Comparison of ENCODE assay signal across 10 mouse cellular contexts in genomic region chr6:51795300-51795699, GRCm38 (mm10).
A peak's percentile ranks its signal among the peaks of the same experiment; 100 is the strongest.
DNase-seq lines count a peak whose midpoint lies in the region; ATAC-seq and TF ChIP-seq lines count a peak whose summit lies in the region.
"Had no signal": no experiment of that assay in that cellular context is flagged by ENCODE, and none has a peak within 500 bp of the region (broad histone marks: within the 10 kb centered on the region; RNA-seq: fewer than 3 reads in every experiment).

No protein-coding gene starts in this region.

- no peak overlapping the region for H3K4me3 ChIP-seq in heart, embryonic 11.5 days (ENCODE audit: low read depth, low read length)
- H3K4me3 ChIP-seq in spleen, adult 2 months (ENCODE audit: extremely low read depth, insufficient read depth, insufficient read length) = no peak overlapping the region
- H3K4me3 ChIP-seq: embryonic facial prominence, embryonic 13.5 days; stomach, embryonic 15.5 days had no signal

- H3K9me3 ChIP-seq in heart, embryonic 11.5 days (replicated peaks; ENCODE audit: control insufficient read depth, low read length) = no peaks in the 10 kb centered on the region
- H3K9me3 ChIP-seq: embryonic facial prominence, embryonic 13.5 days; stomach, embryonic 15.5 days had no signal

- H3K9ac ChIP-seq in heart, embryonic 11.5 days (ENCODE audit: low read depth, low read length) = no peak overlapping the region
- H3K9ac ChIP-seq: embryonic facial prominence, embryonic 13.5 days; stomach, embryonic 15.5 days had no signal

- peaks cover 3% of the 10 kb centered on the region; the same call in 1 of the 2 replicates for H3K27me3 ChIP-seq in heart, embryonic 11.5 days (ENCODE audit: control insufficient read depth, insufficient read depth, low read length)
- no peaks in the 10 kb centered on the region for H3K27me3 ChIP-seq in spleen, adult 2 months (ENCODE audit: control insufficient read depth, insufficient read depth, low read length)
- H3K27me3 ChIP-seq: embryonic facial prominence, embryonic 13.5 days; stomach, embryonic 15.5 days had no signal

- no peaks in the 10 kb centered on the region for H3K4me1 ChIP-seq in heart, embryonic 11.5 days (ENCODE audit: control insufficient read depth, insufficient read depth, low read length)
- no peaks in the 10 kb centered on the region for H3K4me1 ChIP-seq in spleen, adult 2 months (ENCODE audit: control insufficient read depth, insufficient read depth, insufficient read length)
- H3K4me1 ChIP-seq: embryonic facial prominence, embryonic 13.5 days; stomach, embryonic 15.5 days had no signal

- TF ChIP-seq POLR2A in spleen, adult 2 months (IDR thresholded peaks at IDR 0.05; ENCODE audit: low read depth, low read length) = no peak

- no peaks in the 10 kb centered on the region for H3K36me3 ChIP-seq in heart, embryonic 11.5 days (ENCODE audit: control insufficient read depth, insufficient read depth, low read length)
- no peaks in the 10 kb centered on the region for H3K36me3 ChIP-seq in spleen, adult 2 months (ENCODE audit: control insufficient read depth, insufficient read depth, low read length)
- H3K36me3 ChIP-seq: embryonic facial prominence, embryonic 13.5 days; stomach, embryonic 15.5 days had no signal

- no peak overlapping the region for H3K4me2 ChIP-seq in heart, embryonic 11.5 days
- H3K4me2 ChIP-seq: embryonic facial prominence, embryonic 13.5 days; stomach, embryonic 15.5 days had no signal

- 51% methylated on average over 4 of the region's 4 CpGs for WGBS in heart, embryonic 11.5 days (ENCODE audit: insufficient replicate concordance)
- WGBS in spleen, adult 2 months = 64% methylated on average over 4 of the region's 4 CpGs

- DNase-seq in heart, adult 8-10 months (ENCODE audit: low spot score) = peak; percentile 15
- peak in 1 of 2 experiments; percentile 27 for DNase-seq in spleen, adult 2 months (ENCODE audit: low read depth in 1 of 2, low spot score in 2 of 2)
- no peak for DNase-seq in spleen, adult 12 weeks (ENCODE audit: low spot score)
- DNase-seq in c-Kit-positive CD71-positive TER-119-negative erythroid progenitor cells, embryonic 14.5 days (ENCODE audit: low read depth) = peak; percentile 10
- DNase-seq in kidney, postnatal 14 days = peak; percentile 22
- DNase-seq in natural killer cell, adult 2 months (ENCODE audit: low spot score in 2 of 2) = peak; percentile 22 to 40
- no peak for DNase-seq in layer of hippocampus, adult 9-11 months

- peak; percentile 43; the same call in 1 of the 2 replicates for TF ChIP-seq CTCF in spleen, adult 2 months (IDR thresholded peaks at IDR 0.05; ENCODE audit: extremely low read depth, insufficient read depth, insufficient read length, insufficient replicate concordance)

- no peak overlapping the region for H3K27ac ChIP-seq in heart, embryonic 11.5 days (ENCODE audit: low read depth, low read length)
- H3K27ac ChIP-seq in spleen, adult 2 months (ENCODE audit: insufficient read depth, low read length) = no peak overlapping the region
- H3K27ac ChIP-seq: embryonic facial prominence, embryonic 13.5 days; stomach, embryonic 15.5 days had no signal

- ATAC-seq in heart, embryonic 11.5 days (replicated peaks; ENCODE audit: insufficient number of reproducible peaks, low FRiP score, low TSS enrichment) = no peak

Comparison
In these comparisons a context has a peak if more than half of its experiments do, and no peak if none do; other contexts are left out.
1. DNase-seq: peak in heart, adult 8-10 months (single experiment), c-Kit-positive CD71-positive TER-119-negative erythroid progenitor cells, embryonic 14.5 days (single experiment), kidney, postnatal 14 days (single experiment) and natural killer cell, adult 2 months (2 of 2); none in spleen, adult 12 weeks (single experiment) and layer of hippocampus, adult 9-11 months (single experiment).